Mouse (Mus musculus): Measurements from ENCODE around the gene Cpn1. TPM values are rescaled to one million over a fixed set of nuclear protein-coding genes. Genes with fewer than 3 reads are reported as not detected.

Gene Cpn1
- 0.30 and 0.47 TPM in 2 replicates for polyA plus RNA-seq (2016; fragmentation: Nextera tagmentation; extraction: Ambion mirVana)

DNA sequence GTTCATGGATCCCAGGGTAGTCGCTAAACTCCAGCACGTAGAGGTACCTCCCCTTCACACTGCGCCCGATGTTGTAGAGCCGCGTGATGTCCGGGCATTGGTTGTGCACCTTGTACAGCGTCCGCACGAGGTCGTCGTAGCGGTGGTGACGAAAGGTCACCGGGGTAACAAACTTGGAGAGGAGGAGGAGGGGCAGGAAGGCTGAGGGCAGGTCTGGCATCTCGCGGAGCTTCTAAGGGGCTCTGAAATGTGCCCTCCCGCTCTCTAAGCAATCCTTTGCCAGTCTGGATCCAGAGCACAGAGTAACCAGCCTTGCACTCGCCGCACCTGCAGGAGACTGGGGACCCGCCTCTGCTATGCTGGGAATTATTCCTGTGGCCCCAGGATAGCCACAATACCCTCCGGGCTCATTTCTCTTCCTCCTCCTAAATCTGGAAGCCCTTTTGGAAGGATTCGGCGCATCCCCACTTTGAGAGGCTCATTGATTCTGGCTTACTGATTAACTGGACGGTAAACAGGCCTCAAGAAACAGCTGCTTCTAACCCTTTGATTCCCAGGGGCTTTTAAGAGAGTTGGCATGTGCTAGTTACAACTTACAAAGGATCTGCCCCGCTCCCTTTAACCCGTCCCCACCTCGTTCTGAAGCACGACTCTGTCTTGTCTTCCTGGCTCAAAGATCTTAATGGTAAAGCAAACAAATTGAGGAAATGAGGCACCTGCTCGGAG lies at the start of gene Cpn1:
Gene Cpn1, minus strand, starts transcription at position 488 of the 726 bp plus-strand sequence.
- no peak for ATAC-seq (ENCODE audit: low FRiP score, low read depth)
- H3K4me3 ChIP-seq: no peak within 1 kb of the TSS
- H3K27me3 ChIP-seq (replicated peaks): no peaks in the 10 kb centered on the region
- no peaks in the 10 kb centered on the region for H3K9me3 ChIP-seq
- no peaks in the 10 kb centered on the region for H3K36me3 ChIP-seq
- no peak within 1 kb of the TSS for H3K27ac ChIP-seq
- 6% methylated on average over 30 of the region's 30 CpGs for WGBS
- peak within 1 kb of the TSS; percentile 54 for H3K4me2 ChIP-seq (replicated peaks)
- H3K9ac ChIP-seq: no peak within 1 kb of the TSS
- H3K4me1 ChIP-seq: 0 out of 2 replicates have a peak, but pooled peaks cover 5% of the 10 kb centered on the region

DNA sequence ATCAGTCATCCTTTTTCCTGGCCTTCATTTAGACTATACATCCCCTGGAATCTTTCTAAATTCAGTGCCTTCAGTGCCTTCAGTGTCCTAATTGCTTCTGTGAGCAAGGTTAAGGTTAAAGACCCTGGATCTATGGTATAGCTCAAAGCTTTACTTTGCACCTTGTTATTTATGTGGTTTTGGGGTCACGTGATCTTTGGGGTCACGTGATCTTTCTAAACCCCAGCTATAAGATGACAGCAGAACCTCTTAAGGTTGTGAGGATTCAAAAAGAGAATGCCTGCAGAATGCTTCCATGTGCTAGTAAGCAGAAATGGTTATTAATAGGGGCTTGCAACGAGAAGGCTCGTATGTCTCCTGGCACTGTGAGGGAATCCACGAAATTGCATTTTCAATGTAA lies 47.0 kb upstream of the Cpn1 start:
- Histone ChIP-seq H3K9me3 (no peaks in the 10 kb centered on the region), H3K4me1 (no peaks in the 10 kb centered on the region), H3K4me2 (replicated peaks) (no peak overlapping the region), H3K36me3 (peaks cover 14% of the 10 kb centered on the region), H3K27ac (no peak overlapping the region), H3K27me3 (replicated peaks) (no peaks in the 10 kb centered on the region), H3K4me3 (no peak overlapping the region), H3K9ac (no peak overlapping the region)
- 84% methylated on average over 5 of the region's 5 CpGs for WGBS
- no peak for ATAC-seq (ENCODE audit: low FRiP score, low read depth)

DNA sequence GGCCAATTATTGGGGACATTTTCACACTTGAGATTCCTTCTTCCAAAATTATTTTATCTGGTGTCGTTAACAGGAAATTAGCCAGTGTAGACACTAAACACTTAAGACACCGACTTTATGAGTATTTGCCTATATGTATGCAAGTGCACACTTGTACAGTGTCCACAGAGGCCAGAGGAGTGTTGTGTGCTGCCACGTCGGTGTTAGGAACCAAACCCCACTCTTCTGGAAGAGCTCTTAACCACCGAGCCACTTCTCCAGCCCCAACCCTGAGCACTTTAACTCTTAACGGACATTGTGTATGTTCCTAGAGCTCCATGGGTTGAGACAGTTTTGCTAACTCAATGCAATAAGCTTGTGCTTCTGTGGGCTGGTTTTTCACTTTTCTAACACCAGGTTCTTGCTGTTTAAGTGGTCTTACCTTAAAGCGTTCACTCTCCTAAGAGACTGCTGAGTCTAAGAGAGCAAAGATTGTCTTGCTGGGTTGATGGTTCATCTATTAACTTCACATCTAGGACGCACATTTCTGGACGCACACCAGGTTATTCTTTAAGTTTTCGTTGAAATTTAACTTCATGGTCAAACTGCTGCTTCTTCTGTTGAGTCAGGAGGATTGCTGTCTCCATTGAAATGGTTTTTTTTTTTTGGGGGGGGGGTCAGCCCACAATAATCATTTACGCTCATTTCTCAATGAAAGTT lies 45.8 kb upstream of the Cpn1 start:
- 91% methylated on average over 11 of the region's 11 CpGs for WGBS
- Histone ChIP-seq H3K9me3 (no peaks in the 10 kb centered on the region), H3K9ac (no peak overlapping the region), H3K36me3 (peaks cover 12% of the 10 kb centered on the region), H3K27me3 (replicated peaks) (no peaks in the 10 kb centered on the region), H3K4me3 (no peak overlapping the region), H3K4me2 (replicated peaks) (no peak overlapping the region), H3K4me1 (no peaks in the 10 kb centered on the region), H3K27ac (no peak overlapping the region)
- ATAC-seq (ENCODE audit: low FRiP score, low read depth): no peak

DNA sequence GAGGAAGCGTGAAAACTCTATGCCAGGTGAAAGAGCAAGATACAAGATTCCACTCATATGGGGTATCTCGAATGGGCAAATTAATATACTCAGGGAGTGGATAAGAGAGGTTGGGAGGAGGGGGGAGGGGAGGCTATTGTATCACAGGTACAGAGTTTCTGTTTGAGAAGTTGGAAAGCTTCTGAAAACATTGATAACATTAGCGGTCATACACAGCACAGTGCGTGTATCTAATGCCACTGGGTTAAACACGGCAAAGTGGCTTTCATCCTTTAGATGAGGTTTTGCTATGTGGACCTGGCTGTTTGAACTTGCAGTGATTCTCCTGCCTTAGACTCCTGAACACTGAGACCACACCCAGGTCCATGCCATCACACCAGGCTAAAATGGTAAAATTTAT lies 43.7 kb upstream of the Cpn1 start:
- ATAC-seq (ENCODE audit: low FRiP score, low read depth): no peak
- no peaks in the 10 kb centered on the region for H3K4me1 ChIP-seq
- no peak overlapping the region for H3K9ac ChIP-seq
- 94% methylated on average over 5 of the region's 5 CpGs for WGBS
- no peak overlapping the region for H3K4me2 ChIP-seq (replicated peaks)
- no peaks in the 10 kb centered on the region for H3K9me3 ChIP-seq
- no peaks in the 10 kb centered on the region; the same call in none of the 2 replicates for H3K36me3 ChIP-seq
- no peak overlapping the region for H3K4me3 ChIP-seq
- H3K27ac ChIP-seq: no peak overlapping the region
- H3K27me3 ChIP-seq (replicated peaks): no peaks in the 10 kb centered on the region

DNA sequence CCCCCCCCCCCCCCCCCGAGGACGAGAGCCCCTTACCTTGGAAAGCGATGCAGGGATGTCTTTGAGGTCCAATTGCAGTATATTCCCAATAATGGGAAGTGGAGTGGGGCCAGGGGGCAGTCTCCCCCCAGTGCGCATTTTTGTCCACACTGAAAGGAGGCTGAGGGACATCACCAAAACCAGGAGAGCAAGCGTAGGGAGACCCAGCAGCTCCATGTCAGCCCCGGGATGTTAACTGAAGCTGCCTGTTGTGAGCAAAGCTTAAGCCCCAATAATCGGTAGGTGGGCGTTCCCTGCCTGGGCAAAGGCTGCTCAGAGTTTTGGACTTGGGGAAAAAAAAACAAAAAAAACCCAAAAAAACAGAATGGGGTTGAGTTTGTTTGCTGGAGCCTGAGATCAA lies 42.6 kb upstream of the Cpn1 start, which contains the start of gene Cyp2c23:
Gene Cyp2c23, minus strand, starts transcription at position 237 of the 400 bp plus-strand sequence.
- no peaks in the 10 kb centered on the region for H3K9me3 ChIP-seq
- no peak within 1 kb of the TSS for H3K27ac ChIP-seq
- 84% methylated on average over 7 of the region's 8 CpGs for WGBS
- no peak within 1 kb of the TSS for H3K4me3 ChIP-seq
- no peak within 1 kb of the TSS for H3K9ac ChIP-seq
- H3K4me1 ChIP-seq: no peaks in the 10 kb centered on the region
- no peak within 1 kb of the TSS for H3K4me2 ChIP-seq (replicated peaks)
- no peaks in the 10 kb centered on the region for H3K27me3 ChIP-seq (replicated peaks)
- H3K36me3 ChIP-seq: no peaks in the 10 kb centered on the region; the same call in none of the 2 replicates
- no peak for ATAC-seq (ENCODE audit: low FRiP score, low read depth)

DNA sequence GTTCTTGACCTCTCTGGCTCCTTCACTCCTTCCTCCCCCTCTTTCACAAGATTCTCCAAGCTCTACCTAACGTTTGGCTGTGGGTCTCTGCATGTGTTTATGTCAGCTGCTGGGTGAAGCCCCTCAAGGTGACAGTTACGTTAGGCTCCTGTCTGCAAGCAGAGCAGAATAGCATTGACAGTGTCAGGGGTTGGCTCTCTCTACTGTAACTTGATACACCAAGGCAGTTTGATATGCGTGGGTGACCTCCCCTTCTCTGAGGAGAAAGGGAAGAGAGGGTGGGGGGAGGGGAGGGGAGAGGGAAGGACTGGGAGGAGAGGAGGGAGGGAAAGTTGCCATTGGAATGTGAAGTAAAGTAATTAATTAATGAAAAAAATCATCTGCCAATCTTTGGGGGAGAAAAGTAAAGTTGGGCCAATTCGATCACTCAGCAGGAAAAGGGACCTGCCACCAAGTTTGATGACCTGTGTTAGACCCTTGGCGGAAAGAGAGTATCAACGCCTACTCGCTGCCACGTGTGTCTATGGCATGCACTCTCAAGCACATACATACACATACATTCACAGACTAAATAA lies 40.7 kb upstream of the Cpn1 start:
- 70% methylated on average over 8 of the region's 8 CpGs for WGBS
- Histone ChIP-seq H3K27ac (no peak overlapping the region), H3K9me3 (no peaks in the 10 kb centered on the region), H3K4me3 (no peak overlapping the region), H3K4me2 (replicated peaks) (no peak overlapping the region), H3K4me1 (no peaks in the 10 kb centered on the region), H3K9ac (no peak overlapping the region), H3K27me3 (replicated peaks) (no peaks in the 10 kb centered on the region), H3K36me3 (no peaks in the 10 kb centered on the region)
- no peak for ATAC-seq (ENCODE audit: low FRiP score, low read depth)

DNA sequence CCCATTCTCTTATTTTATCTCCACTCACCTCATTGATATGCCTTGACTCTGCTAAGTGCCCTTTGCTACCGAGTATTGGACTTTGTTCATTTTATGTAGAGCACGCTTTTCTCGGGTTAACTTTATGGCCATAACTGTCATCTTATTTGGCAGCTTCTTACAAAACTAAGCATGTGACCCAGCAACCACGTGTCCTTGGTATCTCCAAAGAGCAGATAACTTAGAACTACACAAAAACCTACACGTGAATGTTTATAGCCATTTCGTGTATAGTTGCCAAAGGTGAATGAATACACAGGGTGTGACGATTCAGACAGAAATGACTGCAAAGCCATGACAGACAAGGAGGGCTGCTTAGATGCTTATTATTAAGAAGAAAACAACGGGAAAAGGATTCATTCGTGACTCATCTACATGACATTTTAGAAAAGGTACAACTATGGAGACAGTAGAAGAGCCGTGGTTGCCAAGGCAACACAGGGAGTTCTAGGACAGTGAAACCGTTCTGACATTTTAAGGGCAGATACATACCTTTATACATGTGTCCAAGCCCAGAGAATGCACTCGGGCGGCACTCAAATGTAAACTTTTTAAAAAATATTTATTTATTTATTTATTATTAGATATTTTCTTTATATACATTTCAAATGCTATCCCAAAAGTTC lies 38.7 kb upstream of the Cpn1 start:
- Histone ChIP-seq H3K9me3 (no peaks in the 10 kb centered on the region), H3K4me3 (no peak overlapping the region), H3K4me2 (replicated peaks) (no peak overlapping the region), H3K9ac (no peak overlapping the region), H3K4me1 (no peaks in the 10 kb centered on the region), H3K36me3 (no peaks in the 10 kb centered on the region), H3K27ac (no peak overlapping the region), H3K27me3 (replicated peaks) (no peaks in the 10 kb centered on the region)
- 90% methylated on average over 13 of the region's 13 CpGs for WGBS
- no peak for ATAC-seq (ENCODE audit: low FRiP score, low read depth)

DNA sequence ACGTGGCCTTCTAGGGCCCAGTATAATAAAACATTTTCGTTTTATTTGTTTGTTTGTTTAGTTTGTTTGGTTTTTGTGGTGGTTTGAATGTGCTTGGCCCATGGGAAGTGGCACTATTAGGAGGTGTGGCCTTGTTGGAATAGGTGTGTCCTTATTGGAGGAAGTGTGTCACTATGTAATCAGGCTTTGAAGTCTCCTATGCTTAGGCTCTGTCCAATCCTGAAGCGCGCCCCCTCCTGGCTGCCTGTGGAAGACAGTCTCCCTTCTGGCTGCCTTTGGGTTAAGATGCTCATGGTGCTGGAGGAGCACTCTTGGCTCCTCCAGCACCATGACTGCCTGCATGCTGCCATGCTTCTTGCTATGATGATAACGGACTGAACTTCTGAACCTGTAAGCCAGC lies 36.7 kb upstream of the Cpn1 start:
- Histone ChIP-seq H3K4me1 (no peaks in the 10 kb centered on the region), H3K36me3 (no peaks in the 10 kb centered on the region), H3K9me3 (no peaks in the 10 kb centered on the region), H3K4me2 (replicated peaks) (no peak overlapping the region), H3K4me3 (no peak overlapping the region), H3K27ac (no peak overlapping the region), H3K27me3 (replicated peaks) (no peaks in the 10 kb centered on the region), H3K9ac (no peak overlapping the region)
- WGBS: 78% methylated on average over 5 of the region's 5 CpGs
- no peak for ATAC-seq (ENCODE audit: low FRiP score, low read depth)

DNA sequence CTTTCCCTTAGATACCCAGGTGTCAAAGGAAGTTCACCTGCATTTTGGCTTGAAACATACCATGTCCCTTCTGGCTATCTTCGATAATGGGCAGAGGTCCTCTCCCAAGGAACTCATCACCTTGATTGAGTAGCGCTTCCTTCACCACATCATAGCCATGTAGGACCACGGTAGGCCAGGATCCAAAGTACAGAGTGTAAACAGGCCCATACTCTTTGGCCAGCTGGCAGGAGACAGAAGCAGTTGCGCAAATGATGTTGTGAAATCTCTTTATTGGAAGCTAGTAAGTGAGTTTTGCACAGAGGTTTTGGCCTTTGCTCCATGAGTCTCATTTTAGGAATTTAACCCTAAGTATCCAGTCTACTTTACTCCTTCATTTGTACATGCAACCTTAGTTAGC lies 35.1 kb upstream of the Cpn1 start:
- WGBS: 96% methylated on average over 4 of the region's 4 CpGs
- H3K36me3 ChIP-seq: no peaks in the 10 kb centered on the region
- no peak overlapping the region for H3K9ac ChIP-seq
- H3K27me3 ChIP-seq (replicated peaks): no peaks in the 10 kb centered on the region
- no peak for ATAC-seq (ENCODE audit: low FRiP score, low read depth)
- H3K9me3 ChIP-seq: no peaks in the 10 kb centered on the region
- no peak overlapping the region for H3K4me3 ChIP-seq
- no peaks in the 10 kb centered on the region for H3K4me1 ChIP-seq
- no peak overlapping the region for H3K4me2 ChIP-seq (replicated peaks)
- H3K27ac ChIP-seq: no peak overlapping the region

DNA sequence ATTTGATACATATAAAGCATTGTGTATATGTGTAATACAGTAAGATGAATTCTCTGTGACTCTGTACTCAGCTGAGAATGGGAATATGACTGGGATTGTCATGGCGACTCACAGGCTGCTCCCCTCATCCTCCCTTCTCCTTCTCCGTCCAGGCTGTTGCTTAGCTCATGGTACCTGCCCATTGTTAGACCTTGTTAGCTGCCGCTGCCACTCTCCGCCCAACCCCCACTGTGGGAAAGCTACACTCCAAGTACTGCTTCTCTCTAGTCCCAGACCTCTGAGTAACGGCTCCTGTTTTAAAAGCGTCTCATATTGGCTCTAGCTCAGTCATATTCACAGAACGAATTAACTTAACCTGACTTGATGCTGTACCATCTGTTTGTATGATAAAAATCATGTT lies 33.4 kb upstream of the Cpn1 start:
- H3K36me3 ChIP-seq: no peaks in the 10 kb centered on the region
- WGBS: 59% methylated on average over 7 of the region's 7 CpGs
- no peaks in the 10 kb centered on the region for H3K27me3 ChIP-seq (replicated peaks)
- no peak overlapping the region for H3K4me3 ChIP-seq
- H3K9me3 ChIP-seq: no peaks in the 10 kb centered on the region
- no peak overlapping the region for H3K4me2 ChIP-seq (replicated peaks)
- no peaks in the 10 kb centered on the region for H3K4me1 ChIP-seq
- H3K9ac ChIP-seq: no peak overlapping the region
- H3K27ac ChIP-seq: no peak overlapping the region
- ATAC-seq (ENCODE audit: low FRiP score, low read depth): no peak

DNA sequence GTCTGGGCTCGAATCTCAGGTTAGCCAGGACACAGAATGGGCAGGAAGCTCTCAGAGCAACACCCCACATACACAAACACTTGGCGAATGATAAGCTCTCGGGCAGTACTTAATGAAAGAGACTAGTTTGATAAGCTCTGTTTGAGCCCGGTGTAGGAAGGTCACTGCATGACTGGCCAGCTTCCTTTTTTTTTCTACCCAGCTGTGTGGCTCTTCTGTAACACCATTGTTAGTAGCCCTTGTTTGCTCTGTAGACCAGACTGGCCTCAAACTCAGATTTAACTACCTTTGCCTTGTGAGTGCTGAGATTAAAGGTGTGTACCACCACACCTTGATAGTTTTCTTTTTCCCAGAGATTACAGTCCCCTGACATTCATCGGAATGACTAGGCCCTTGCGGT lies 27.5 kb upstream of the Cpn1 start:
- no peaks in the 10 kb centered on the region for H3K36me3 ChIP-seq
- no peak overlapping the region for H3K27ac ChIP-seq
- no peak overlapping the region for H3K4me3 ChIP-seq
- H3K9me3 ChIP-seq: no peaks in the 10 kb centered on the region
- H3K4me1 ChIP-seq: no peaks in the 10 kb centered on the region
- no peak overlapping the region for H3K4me2 ChIP-seq (replicated peaks)
- no peaks in the 10 kb centered on the region for H3K27me3 ChIP-seq (replicated peaks)
- no peak overlapping the region for H3K9ac ChIP-seq
- no peak for ATAC-seq (ENCODE audit: low FRiP score, low read depth)
- 91% methylated on average over 6 of the region's 6 CpGs for WGBS

DNA sequence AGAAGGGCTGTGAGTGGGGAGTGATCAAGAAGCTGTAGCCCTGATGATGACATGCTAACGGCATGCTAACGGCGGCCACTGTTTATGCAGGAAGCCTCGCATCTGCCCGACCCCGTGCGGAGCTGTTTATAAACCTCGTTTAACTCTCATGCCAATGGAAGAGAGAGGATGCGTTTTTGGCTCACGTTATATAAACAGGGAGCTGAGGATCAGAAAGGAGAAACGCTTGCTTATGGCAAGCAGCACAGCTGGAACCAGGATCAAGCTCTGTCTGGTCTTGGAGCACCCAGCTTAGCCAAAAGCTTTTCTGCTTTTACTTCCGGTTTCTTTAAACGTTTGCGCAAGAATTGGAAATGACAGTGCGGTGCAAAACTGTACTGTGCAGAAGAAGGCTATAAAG lies 22.4 kb upstream of the Cpn1 start:
- ATAC-seq (ENCODE audit: low FRiP score, low read depth): no peak
- Histone ChIP-seq H3K4me1 (no peaks in the 10 kb centered on the region), H3K36me3 (no peaks in the 10 kb centered on the region), H3K9ac (no peak overlapping the region), H3K27ac (no peak overlapping the region), H3K9me3 (no peaks in the 10 kb centered on the region), H3K27me3 (replicated peaks) (no peaks in the 10 kb centered on the region), H3K4me3 (no peak overlapping the region), H3K4me2 (replicated peaks) (no peak overlapping the region)
- 81% methylated on average over 15 of the region's 15 CpGs for WGBS
